Mouse (Mus musculus) testis, adult 2 months (tissue): ENCODE results near the gene Mdfic. TPM values are rescaled to one million over a fixed set of nuclear protein-coding genes. Genes with fewer than 3 reads are reported as not detected.

Experiments used
- H3K27ac ChIP-seq: fragments of 200-500 bp; 2 replicates; pipeline ENCODE4 v1.5.1; 2012; ENCODE audit warnings: low read depth, low read length; ENCODE audit not compliant: control insufficient read depth, insufficient read depth
- H3K27me3 ChIP-seq: fragments of 200-500 bp; 2 replicates; pipeline ENCODE4 v1.6.1; 2012; ENCODE audit warnings: mild to moderate bottlenecking, low read length, moderate library complexity; ENCODE audit not compliant: control insufficient read depth, insufficient read depth
- H3K36me3 ChIP-seq: fragments of 200-500 bp; 2 replicates; pipeline ENCODE4 v1.6.1; 2012; ENCODE audit warnings: mild to moderate bottlenecking, low read length; ENCODE audit not compliant: control insufficient read depth, insufficient read depth
- H3K4me1 ChIP-seq: fragments of 200-500 bp; 2 replicates; pipeline ENCODE4 v1.6.1; 2012; ENCODE audit warnings: low read length; ENCODE audit not compliant: control insufficient read depth, insufficient read depth
- H3K4me3 ChIP-seq: fragments of 200-500 bp; 2 replicates; pipeline ENCODE4 v1.5.1; 2012; ENCODE audit warnings: low read depth, mild to moderate bottlenecking, low read length, moderate library complexity, mixed read lengths; ENCODE audit not compliant: control insufficient read depth
- CTCF ChIP-seq: fragments of 200-500 bp; IDR thresholded peaks from 2 replicates; pipeline ENCODE4 v1.5.1; 2012; ENCODE audit warnings: low read depth, mild to moderate bottlenecking, inconsistent platforms, low read length, moderate library complexity; ENCODE audit not compliant: control insufficient read depth, insufficient read depth, insufficient replicate concordance
- POLR2A ChIP-seq: fragments of 200-500 bp; IDR thresholded peaks from 2 replicates; pipeline ENCODE4 v1.6.1; 2012; ENCODE audit warnings: low read depth, mild to moderate bottlenecking, inconsistent platforms, low read length, moderate library complexity; ENCODE audit not compliant: control insufficient read depth
- polyA plus RNA-seq: library from polyadenylated mRNA; depleted of rRNA; stranded (reverse); fragments of >200 nt; gene quantifications from 2 replicates; pipeline ENCODE4 v1.2.3, GENCODE M21; 2012

Gene Mdfic
- polyA plus RNA-seq, 1 experiment = 0.65 TPM

DNA sequence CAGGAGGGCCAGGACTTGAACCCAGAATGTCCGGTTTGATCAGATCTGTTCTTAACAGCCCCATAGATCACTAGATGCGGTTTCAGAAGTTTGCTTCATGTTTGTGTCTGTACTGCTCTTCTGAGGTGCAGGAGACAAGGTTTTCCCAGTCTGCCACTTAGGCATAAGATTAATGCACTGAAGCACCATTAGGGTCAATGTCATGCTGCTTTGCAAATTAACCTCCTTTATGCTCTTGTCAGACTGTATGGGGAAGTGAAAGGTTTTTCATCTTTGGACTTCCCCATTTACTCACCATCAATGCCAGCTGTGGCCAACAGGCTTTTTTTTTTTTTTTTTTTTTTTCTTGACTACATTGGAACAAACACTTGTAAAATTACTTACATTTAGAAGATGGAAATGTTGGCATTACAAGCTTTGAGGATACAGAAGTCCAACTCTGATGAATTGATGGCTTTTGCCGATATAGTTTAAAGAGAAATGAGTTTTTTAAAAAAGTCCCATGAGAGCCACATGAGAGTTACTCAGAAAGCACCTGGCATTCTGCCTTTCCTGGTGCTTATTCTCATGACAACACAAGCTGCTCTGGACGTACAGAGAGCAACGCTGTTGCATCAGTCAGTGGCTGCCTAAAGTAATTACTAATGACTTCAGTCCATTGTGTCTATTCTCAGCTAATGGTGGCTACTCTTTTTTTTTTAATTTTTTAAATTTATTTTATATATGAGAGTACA, 121.2 kb downstream of the Mdfic start:
- Histone ChIP-seq H3K4me3 (no peak overlapping the region), H3K4me1 (no peaks in the 10 kb centered on the region), H3K27ac (no peak overlapping the region), H3K27me3 (no peaks in the 10 kb centered on the region), H3K36me3 (no peaks in the 10 kb centered on the region)
- TF ChIP-seq CTCF (no peak), POLR2A (no peak)

DNA sequence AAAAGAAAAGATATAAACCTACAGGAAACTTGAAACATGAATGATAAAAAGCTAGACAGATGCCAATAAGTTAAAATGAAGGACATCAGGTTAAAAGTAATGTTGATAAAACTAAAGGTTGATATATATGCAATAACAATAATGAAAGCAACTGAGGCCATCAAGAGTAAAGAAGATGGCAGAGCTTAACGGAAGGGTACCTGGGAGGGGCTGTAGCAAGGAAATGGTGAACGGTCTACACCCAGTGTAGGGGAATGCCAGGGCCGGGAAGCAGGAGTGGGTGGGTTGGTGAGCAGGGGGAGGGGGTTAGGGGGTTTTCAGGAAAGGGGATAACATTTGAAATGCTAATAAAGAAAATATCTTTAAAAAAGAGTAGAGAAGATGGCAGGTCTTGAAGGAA, 122.8 kb downstream of the Mdfic start:
- H3K4me1 ChIP-seq = no peaks in the 10 kb centered on the region
- no peak overlapping the region for H3K4me3 ChIP-seq
- H3K27me3 ChIP-seq = no peaks in the 10 kb centered on the region
- TF ChIP-seq POLR2A = no peak
- TF ChIP-seq CTCF = no peak
- H3K36me3 ChIP-seq = no peaks in the 10 kb centered on the region
- no peak overlapping the region for H3K27ac ChIP-seq

DNA sequence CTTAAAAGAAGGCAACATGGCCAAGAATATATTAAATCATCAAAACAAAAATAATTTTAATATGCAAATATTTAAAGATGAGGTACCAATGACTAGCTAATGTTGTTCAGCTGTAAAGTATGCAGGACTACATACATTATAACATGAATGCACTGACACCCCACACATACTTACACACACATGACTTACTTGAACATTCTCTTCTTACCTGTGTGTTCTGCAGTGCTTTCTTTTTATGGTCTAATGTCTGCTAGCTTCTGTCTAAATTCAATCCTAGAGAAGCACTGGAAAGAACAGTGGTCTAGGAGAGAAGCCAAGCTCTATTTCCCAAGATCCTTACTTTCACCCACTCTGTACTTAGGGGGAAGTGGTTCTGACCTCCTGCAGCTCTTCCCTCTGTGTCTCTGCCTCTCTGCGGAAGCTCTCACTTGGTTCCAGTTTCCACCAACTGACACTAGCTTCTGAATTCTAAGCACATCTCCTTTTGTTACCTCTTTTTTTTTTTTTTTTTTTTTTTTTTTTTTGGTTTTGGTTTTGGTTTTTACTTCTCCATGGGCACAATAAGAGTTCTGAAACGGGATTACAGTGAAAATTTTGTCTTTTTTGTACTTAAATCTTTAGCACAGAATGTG, 125.4 kb downstream of the Mdfic start:
- no peaks in the 10 kb centered on the region for H3K36me3 ChIP-seq
- no peaks in the 10 kb centered on the region for H3K27me3 ChIP-seq
- no peak overlapping the region for H3K27ac ChIP-seq
- TF ChIP-seq POLR2A (no peak), CTCF (no peak)
- no peaks in the 10 kb centered on the region for H3K4me1 ChIP-seq
- no peak overlapping the region for H3K4me3 ChIP-seq
